Mouse (Mus musculus) cerebellum, postnatal 36 days (tissue): ENCODE data around the gene 2200002D01Rik.
"Not testable (repeated sequence)": the region's sequence is repeated elsewhere in the genome, so short reads cannot be mapped to it uniquely, and the experiment has no call there.

ENCODE experiments used
- DNase-seq, 2 experiments: peaks; one replicate each; pipeline ENCODE4 v3.0.0; 2021 to 2022; ENCODE audit warnings: mixed read lengths in 2 of 2

Gene 2200002D01Rik

DNA sequence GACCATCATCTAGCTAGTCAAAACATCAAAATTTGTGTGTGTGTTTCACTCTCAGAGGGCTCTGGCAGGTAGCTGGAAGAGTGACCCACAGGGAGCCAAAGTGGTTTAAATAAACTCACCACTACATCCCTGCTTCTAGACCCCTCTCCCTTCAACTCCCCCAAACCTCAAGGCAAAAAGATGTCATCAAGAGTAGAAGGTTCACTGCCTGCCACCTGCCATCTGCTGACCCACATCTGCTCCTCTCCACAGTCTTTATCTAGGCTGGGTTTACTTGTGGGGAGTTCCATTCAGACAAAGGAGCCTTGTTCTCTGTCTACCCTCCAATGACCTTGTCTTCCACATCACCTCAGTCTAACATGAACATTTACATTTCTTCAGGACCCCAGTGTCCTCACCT is 31.0 kb upstream of the 2200002D01Rik start:
- DNase-seq = no peak

DNA sequence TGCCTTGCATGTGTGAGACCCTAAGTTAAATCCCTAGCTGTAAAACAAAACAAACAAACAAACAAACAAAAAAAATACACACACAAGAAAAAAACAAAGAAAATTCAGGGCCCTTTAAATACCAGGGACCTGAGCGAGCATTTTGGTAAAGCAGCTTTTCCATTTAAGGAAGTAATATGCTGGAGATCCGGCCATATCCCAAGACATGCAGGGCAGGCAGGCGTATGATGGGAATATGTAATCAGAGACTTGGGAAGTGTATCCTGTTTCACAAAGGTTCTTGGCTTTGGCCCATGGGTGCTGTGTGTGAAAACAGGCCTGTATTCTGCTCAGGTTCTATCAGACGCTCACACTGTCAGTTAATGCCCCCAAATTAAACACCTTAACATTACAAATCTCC is 29.2 kb upstream of the 2200002D01Rik start:
- DNase-seq = no peak

DNA sequence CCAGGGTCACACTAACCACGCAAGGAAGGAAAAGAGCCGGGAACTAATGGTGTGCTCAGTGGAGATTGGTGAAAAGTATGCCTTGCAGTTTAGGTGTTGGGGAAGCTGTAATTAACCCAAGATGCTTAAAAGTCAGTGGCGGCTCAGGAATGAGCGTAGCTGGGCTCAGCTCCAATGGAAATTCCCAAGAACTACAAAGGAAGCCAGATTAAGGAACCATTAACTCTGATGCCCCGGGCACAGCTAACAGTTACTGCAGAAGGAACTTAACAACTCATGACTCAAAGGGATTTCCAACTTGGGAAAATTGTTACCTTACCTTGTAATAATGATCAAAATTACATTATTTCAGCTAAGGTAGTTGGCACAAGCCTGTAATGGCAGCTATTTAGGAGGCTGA is 28.4 kb upstream of the 2200002D01Rik start:
- no peak for DNase-seq

DNA sequence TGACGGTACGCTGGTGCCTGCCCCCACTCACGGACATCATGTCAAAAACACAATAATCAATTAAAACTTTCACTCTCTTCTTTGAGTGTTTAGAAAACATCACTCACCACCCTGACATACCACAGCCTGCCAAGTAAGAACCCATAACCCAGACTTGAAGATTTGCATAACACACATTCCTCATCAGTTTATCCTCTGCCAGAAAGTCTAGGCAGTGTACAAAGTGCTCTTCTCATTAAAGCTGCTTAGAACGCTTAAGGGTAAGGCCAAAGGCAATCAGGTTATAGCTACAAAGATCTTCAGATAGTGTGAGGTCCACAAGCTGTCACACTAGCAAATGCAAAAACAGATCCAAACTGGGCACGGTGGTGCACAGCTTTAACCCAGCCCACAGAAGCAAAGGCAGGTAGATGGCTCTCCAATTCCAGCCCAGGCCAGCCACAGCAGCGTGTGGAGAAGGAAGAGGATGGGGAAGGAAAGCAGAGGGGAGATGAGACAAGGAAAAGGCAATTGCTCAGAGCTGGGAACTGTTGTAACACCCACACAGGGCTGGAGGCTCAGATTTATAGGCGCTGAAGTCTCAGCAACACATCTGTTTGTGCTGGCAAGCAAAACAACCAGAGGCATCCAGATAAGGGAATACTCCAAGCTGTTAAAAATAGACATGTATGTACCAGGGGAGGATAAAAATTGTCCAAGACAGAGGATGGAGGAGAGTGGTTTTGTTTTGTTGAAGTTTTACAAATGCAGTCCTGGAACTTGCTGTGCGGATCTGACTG is 23.6 kb upstream of the 2200002D01Rik start:
- DNase-seq = no peak

DNA sequence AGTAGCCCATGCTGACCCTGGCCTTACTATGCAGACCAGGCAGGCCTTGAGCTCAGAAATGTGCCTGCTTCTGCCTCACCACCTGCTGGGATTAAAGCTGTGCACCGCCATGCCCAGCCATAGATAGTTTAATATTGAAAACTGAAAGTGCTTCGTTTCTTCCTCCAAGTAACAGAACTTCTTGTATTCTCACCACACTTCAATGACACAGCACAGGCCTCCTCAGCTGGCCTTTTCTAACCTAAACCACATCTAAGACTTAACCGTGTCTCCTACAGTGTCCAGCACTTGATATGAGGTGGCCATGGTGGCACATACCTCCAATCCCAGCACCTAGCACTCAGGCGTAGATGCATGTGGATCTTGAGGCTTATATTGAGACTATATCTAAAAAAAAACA is 22.2 kb upstream of the 2200002D01Rik start:
- DNase-seq = no peak

DNA sequence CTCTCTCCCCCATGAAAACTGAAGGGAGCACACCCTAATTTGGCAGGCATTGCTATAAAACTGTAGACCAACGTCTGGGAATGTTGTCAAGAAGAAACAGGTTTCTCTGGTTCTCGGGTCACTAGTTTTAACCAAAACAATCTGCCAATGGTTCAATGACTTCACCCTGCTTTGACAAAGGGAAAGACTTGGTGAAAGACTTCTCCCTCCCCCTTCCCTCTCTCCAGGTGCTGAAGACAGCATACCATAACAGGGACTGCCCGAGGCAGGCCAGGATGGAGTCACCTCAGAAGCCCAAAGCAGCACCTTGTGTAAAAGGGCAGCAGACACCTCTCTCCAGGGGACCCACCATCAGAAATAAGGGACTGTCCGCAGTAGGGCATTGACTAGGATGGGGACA is 18.7 kb upstream of the 2200002D01Rik start:
- no peak for DNase-seq

DNA sequence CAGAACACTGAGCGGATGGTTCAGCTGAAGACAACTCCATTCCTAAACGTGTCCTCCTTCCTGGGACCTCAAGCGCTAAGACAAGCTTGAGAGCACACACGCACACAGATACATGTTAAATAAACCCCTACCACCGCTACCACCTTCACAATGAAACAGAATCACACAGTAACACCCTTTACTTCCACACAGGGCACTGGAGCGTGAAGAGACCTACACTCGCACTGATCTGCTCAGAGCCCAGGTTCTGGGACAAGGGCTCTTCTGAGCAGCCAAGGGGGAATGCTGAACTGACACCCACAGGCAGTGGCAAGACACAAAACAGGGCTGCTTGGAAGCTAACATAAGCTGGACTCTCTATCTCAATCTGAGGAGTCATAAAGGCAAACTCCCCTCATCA is 17.4 kb upstream of the 2200002D01Rik start:
- DNase-seq = no peak

DNA sequence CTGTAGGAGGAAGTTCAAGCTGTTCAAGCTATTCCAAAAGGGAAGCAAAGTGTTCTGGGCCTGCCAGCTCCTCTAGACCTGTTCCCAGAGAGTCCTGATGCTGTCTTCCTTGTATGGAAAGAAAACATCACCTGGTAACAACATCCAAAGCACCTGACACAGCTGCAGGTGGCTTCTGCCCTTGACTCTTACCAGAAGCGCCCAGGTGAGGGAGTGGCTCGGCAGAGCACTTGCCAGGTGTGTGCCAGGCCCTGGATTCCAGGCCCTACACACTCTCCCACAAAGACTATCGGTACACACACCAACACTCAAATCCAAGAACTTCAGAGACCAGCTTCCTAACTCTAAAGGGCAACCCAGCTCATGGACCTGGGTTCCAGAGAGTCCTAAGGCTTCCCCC is 15.6 kb upstream of the 2200002D01Rik start:
- DNase-seq = no peak

DNA sequence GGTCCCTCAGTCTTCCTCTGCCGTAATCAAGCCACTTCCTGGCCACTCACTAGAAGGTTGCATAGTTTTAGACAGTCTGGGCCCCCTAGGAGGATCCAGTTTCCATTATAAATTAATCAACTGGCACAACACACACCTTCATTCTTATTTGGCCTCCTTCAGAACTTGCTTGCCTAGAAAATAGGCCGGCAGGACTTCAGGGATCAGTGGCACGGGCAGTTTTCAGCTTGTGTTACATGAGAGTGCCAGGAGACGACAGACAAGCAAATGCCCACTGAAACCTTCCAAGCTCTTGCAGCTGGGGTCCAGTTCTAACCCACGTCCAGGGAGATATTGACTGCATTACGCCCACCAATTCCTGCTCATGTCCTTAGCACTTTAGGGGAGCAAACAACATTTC is 13.9 kb upstream of the 2200002D01Rik start:
- DNase-seq = no peak

DNA sequence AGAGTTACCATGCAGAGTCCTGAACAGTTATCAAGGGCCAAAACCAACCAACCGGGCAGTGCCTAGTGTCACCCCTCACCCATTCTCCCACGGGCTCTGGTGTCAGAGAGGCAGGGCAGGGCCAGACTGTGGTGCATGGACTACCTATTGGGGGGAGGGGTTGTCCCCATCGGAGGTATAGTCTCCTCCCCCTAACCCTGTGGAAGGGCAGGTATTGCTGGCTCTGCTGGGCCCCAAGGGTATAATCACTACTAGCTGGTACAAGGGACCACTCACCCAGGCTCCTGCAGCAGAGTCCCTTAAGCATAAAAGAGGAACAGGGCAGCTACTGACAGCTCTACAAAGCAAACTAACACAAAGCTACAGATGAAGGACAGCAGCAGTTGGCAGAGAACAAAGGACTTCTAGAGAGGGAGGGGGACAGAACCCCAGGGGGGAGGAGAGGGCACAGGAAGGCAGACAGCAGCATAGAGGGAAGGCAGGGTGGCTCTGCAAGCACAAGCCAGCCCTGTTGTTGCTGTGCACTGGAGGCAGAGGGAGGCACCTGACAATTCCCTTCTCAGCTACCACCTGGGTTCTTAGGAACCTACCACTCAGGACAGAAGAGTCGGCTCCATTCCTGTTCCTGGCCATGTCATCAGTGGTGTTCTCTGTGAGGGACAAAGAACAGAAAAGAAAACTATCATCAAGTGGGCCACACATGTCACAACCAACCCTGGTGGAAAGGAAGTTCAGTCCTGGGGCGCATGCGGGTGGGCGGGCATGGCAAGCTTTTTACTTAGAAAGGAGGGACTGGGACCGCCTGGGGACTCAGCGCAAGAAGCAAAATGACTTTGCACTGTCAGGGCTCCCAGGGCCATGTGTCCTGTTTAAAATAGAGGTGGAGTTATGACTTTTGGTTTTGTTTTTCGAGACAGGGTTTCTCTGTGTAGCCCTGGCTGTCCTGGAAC is 11.8 kb upstream of the 2200002D01Rik start:
- DNase-seq = no peak

DNA sequence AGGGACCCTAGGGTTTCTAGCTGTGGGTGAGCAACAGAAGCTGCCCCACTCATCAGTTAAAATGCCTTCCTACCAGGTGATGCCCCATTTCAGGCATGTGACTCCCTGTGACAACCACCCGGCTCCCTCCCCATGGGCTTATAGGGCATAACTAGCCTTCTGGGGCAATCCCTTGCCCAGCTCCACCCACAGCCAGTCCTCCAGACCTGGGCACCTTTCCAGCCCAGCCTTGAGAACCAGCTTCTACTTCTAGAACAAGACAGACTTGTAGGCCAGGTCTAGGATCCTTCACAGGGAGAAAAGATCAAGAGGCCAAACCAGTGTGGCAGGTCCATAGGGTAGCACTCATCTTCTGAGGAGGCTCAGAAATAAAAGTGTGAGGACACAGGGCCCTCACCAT is 9.1 kb upstream of the 2200002D01Rik start:
- DNase-seq = no peak

DNA sequence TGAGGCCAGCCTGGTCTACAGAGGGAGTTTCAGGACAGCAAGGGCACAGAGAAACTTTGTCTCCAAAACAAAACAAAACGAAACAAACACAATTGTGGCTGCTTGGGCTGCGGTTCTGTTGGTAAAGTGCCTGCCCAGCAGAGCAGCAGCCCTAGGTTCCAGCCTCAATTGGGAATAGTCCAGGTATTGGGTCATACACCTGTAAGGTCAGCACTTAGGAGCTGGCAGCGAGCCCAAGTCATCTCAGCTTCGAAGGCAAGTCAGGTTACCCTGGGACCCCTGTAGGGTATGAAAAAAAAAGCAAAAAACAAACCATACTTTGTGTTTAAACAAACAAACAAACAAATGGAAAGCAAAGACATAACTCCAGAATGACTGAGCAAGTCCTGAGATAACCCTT is 7.6 kb upstream of the 2200002D01Rik start:
- DNase-seq = no peak

DNA sequence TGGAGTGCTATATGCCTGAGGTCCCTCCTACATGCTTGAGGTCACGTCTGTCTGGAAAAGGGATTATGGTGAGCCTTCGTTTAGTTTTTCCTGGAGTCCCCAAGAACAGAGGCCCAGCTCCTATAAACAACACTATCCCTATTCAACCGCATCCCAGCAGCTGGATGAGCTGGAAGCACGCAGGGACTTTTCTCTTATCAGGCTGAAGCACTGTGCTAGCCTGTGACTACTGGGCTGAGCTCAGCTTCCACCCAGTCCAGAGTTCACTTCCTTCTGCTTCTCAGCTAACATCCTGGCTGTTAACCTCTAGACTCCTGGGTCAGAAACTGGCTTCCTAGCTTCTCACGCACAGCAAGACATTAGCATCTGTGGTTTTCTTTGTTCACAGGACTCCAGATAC is 5.6 kb upstream of the 2200002D01Rik start:
- DNase-seq = no peak

DNA sequence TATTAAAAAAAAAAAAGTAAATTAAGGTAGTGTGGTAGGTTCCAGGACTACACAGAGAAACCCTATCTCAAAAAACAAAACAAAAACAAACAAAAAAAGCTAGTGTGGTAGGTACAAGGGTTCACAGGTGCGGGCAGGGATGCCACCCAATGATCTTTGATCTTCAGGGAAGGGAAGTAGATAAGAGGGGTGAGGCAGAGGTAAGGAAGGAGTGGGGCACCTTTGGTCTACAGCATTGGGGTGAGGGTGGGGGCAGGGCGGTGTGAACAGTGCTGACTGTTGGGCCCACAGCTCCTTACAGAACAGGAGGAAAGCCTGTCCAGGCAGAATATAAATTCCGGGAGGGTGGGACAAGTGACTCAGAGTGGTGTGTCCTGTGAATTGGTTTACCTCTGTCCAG is 2.9 kb upstream of the 2200002D01Rik start:
- no peak for DNase-seq

DNA sequence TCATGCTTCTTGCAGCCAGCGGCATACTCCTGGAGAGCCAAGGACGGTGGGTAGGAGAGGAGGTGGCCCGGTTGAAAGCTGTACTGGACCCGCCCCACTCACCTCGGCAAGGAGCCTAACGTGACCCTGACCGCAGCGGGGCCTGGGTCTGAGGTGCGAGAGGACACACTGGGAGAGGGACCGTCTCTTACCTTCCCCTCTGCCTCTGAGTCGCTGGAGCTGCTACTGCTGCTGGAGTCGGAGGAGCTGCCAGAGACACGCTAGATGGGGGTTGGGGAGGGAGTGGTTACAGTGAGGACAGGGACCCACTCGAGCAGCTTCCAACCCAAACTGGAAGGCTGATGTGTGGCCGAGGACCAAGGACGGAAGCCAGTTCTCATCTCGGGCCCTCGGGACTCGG is 560 bp downstream of the 2200002D01Rik start:
- DNase-seq = no peak

DNA sequence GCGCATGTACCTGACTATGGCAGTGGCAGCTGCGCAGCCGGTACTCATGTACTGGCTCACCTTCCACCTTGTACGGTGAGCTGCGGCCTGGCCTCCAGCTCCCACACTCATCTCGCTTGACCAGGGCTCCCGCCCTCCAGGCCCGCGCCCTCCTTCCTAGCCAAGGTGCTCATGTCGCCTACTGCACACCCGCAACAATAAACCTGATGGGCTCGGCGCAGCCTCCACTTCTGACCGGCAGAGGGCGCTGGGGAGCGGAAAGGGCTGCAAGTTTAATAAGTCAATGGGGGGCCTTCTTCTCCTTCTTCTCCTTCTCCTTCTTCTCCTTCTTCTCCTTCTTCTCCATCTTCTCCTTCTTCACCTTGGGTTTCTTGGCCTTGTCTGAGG is 959 bp downstream of the 2200002D01Rik start:
- peak; percentile 75 to 81 for DNase-seq

DNA sequence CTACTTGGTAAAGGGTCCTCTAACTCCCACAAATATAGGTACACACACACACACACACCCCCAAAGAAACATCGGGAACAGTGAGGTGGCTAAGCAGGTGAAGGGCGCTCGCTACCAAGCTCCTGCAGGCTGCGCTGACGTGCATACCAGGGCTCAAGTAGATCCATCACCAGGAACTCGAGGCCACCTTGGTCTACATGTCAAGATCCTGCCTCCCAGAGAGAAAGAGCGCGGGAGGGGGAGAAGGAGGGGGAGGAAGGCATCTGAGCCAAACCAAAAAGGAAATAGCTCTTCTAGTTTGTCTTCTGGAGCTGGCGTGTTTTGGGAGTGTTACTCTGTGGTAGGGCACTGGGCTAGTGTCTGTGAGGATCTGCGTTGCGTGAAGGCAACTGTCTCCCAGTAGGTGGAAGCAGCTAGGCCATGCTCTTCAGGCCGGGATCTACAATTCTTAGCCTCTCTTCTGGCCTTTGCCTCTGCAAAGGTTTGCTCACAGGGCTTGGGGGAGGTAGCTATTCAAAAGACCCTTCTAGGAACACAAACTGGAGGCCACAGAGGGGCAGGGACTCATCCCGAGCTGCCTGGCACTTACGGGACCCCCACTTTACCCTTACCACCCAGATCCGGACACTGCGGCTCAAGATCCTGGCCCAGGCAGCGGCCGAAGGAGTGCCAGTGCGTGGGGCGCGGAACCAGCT is 1.5 kb downstream of the 2200002D01Rik start:
- no peak for DNase-seq

DNA sequence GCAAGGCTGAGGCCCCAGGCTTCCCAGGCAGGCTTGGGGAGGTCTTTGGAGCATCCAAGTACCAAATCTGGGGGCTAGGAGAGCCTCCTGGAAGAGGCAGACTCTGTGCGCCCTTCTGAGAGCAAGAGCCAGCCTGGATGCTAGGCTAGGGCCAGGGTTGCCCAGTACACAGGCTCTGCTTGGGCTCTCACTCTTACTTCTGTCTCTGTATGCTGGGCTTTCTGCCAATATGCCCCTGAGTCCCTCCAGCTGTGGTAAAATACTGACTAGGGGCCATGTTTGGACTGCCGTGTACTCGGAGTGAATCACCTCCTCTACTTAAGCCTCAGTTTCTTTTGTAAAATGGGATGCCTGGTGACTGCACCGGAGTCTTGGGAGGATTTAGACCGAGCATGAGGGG is 2.3 kb downstream of the 2200002D01Rik start:
- no peak for DNase-seq

DNA sequence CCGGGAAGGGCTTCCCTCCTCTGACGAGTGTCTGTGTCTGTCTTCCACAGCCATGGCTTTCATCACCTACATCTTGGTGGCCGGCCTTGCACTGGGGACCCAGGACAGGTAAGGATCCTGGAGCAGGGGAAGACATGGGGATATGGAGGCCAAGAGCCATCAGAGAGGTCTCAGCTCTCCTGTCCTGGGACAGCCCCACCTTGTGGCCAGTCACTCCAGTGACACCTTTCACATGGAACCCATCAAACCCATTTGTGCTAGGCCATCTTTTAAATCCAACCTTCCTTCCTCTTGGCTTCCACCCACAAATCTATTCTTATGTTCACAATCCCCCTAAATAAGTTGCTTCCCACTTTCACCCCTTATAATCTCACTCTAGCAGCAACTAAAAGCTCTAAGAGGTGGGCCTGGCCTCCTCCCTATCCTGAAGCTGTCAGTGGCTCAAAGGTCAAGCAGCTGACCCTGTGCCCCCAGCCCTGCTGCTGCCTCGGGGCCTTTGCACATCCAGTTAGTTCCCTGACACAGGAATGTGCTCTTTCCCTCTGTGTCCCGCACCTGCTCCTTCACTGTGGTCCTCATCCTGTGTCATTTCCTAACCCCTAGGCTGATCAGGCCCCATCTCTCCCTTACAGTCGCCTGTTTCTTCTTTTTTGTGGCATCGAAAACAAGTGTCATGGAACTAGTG is 3.4 kb downstream of the 2200002D01Rik start:
- peak in 1 of 2 experiments; percentile 37 for DNase-seq

DNA sequence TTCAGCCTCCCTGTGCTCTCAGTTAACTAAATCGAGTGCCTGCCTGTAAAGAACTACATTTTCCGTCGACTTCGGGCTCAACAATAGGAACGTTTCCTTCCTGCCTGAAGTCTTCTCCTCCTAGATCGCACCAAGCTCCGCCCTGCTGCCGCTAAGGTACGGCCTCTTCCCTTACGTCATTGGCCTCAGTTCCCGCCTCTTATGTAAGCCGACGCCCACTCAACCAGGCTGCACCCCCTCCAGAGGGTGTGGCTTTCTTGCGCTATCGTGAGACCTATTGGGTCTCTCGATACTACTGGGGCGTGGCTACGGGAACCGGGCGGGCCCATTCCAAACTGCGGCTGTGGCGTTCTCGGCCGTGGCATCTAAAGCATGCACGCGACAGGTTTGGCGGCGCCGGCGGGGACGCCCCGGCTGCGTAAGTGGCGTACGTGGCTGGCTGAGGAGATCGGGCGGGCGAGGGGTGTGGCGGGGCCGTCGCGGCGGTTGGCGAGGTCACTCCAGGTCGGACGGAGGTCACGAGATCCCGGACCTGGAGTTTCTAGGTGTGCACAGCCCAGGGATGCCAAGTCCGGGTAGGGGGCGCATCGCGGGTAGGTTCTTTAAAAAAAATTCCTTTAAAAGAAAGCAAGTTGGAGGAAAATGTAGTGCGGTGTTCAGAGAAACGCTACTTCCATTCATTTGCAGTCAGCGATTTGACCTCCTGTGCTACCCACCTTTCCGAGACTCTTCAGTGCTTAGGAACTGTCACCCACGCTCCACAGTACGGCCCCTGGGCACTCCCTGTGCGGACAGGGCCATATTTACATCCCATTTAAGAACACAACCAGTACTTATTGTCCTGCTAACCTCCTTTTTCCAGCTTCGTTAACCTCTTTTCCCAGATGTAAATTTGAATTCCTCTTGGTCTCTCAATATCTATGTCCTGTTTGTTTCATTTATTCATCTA is 10.0 kb downstream of the 2200002D01Rik start, which contains the start of gene Yif1b:
Gene Yif1b, plus strand, starts transcription at position 311 of the 949 bp plus-strand sequence.
- peak; percentile 97 for DNase-seq

DNA sequence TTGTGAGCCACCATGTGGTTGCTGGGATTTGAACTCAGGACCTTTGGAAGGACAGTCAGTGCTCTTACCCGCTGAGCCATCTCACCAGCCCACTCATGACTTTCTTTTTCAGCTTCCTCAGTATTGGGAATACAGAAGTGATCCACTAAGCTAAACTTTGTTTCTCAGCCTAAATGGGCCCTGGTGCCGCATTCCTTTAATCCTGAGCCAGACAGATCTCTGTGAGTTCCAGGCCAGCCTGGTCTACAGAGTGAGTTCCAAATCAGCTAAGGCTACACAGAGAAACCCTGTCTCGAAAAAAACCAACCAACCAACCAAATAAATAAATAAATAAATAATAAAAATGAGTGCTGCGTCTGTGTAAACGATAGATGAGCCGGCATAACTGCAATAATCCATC is 10.7 kb downstream of the 2200002D01Rik start:
- not testable (repeated sequence) for DNase-seq
